Mouse (Mus musculus) thymus, adult 2 months (tissue): ENCODE data around the gene Arhgef28.

Experiments
- CTCF ChIP-seq: fragments of 200-500 bp; IDR thresholded peaks from 2 replicates; pipeline ENCODE4 v1.5.1; 2012; ENCODE audit warnings: mild to moderate bottlenecking, control low read depth, low read length, moderate library complexity, borderline replicate concordance; ENCODE audit not compliant: control insufficient read depth, poor library complexity, insufficient read depth; ENCODE audit errors: extremely low read depth
- POLR2A ChIP-seq: fragments of 200-500 bp; IDR thresholded peaks from 2 replicates; pipeline ENCODE4 v1.6.1; 2012; ENCODE audit warnings: mild to moderate bottlenecking, low read length, control low read depth, moderate library complexity; ENCODE audit not compliant: control insufficient read depth, poor library complexity, insufficient read depth; ENCODE audit errors: extremely low read depth

DNA sequence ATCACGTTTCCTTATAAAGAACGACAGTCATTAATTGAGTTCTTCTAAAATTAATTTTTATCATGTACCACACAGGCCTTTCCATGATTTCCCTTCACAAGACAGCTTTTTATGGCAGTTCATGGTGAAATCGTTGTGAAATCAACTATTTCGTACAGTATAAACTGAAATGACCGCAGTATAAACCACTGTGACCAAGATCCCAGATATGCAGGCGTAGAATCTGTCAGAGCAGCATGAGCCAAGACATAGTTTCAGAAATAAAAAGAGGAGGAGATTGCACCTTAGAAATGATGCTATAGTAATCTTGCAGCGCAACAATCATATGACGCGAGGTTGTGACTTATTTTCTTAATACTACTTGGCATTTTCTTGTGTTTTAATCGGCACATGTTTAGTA, 63.2 kb downstream of the Arhgef28 start:
- no peak for TF ChIP-seq CTCF
- TF ChIP-seq POLR2A: no peak
